In the genomic region with DNA sequence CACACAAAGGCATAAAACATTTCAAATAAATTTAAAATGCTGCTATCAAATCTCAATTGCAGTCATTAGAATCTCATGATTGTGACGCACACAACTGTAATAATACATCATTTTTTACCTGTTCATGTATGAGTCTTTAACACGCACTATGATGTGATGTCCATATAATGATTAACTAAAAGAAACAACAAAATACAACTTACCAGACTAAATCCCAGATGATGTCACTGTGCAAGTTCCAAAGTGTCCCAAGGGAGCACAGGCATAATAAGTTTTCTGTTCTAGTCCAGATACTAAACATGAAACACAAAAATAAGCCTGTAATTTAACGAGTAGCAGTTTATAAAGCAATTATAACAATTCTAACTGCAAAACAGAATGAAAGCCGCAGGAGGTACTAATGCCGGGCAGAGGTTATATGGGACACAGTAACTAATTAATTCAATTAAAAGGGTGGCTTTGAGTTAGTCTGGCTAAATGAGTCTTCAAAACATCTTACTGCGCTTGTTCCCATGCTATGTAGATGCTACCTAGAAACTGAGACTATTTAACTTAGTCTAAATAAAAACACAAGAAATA, we compare ENCODE assay signal across 24 mouse cellular contexts. TPM values are rescaled to one million over a fixed set of nuclear protein-coding genes. Genes with fewer than 3 reads are reported as not detected.
DNase-seq lines count a peak whose midpoint lies in the region; ATAC-seq lines count a peak whose summit lies in the region.
"Had no signal": no experiment of that assay in that cellular context is flagged by ENCODE, and none has a peak within 500 bp of the region (broad histone marks: within the 10 kb centered on the region; RNA-seq: fewer than 3 reads in every experiment).

No protein-coding gene starts in this region.

- no peak overlapping the region for H3K27ac ChIP-seq in forebrain, embryonic 13.5 days
- H3K27ac ChIP-seq in forebrain, embryonic 16.5 days (ENCODE audit: low read length), result no peak overlapping the region
- no peak overlapping the region for H3K27ac ChIP-seq in neural tube, embryonic 15.5 days (replicated peaks)
- H3K27ac ChIP-seq: heart, adult 2 months; heart, embryonic 10.5 days; heart, embryonic 13.5 days; hindbrain, embryonic 12.5 days; hindbrain, embryonic 15.5 days had no signal

- no peaks in the 10 kb centered on the region for H3K27me3 ChIP-seq in forebrain, embryonic 13.5 days
- H3K27me3 ChIP-seq in forebrain, embryonic 16.5 days (replicated peaks; ENCODE audit: control insufficient read depth, insufficient read depth, low read length), result no peaks in the 10 kb centered on the region
- no peaks in the 10 kb centered on the region for H3K27me3 ChIP-seq in neural tube, embryonic 15.5 days (replicated peaks)
- H3K27me3 ChIP-seq: CH12.LX; heart, embryonic 13.5 days; hindbrain, embryonic 12.5 days; hindbrain, embryonic 15.5 days had no signal

- no peaks in the 10 kb centered on the region for H3K9me3 ChIP-seq in forebrain, embryonic 13.5 days (replicated peaks)
- no peaks in the 10 kb centered on the region for H3K9me3 ChIP-seq in forebrain, embryonic 16.5 days (ENCODE audit: control insufficient read depth, low read length)
- no peaks in the 10 kb centered on the region for H3K9me3 ChIP-seq in neural tube, embryonic 15.5 days (replicated peaks)
- H3K9me3 ChIP-seq: G1E; heart, embryonic 10.5 days; heart, embryonic 13.5 days; hindbrain, embryonic 12.5 days; hindbrain, embryonic 15.5 days had no signal

- WGBS in forebrain, embryonic 13.5 days, result 31% methylated on average over 6 of the region's 6 CpGs
- WGBS in forebrain, embryonic 16.5 days, result 32% methylated on average over 6 of the region's 6 CpGs
- 64% methylated on average over 6 of the region's 6 CpGs for WGBS in neural tube, embryonic 15.5 days

- peak; percentile 52 for DNase-seq in kidney, adult 9 months
- DNase-seq in kidney, postnatal 4 days, result no peak
- no peak for DNase-seq in neural tube, embryonic 10.5 days (ENCODE audit: extremely low spot score, low spot score)
- peak; percentile 84 for DNase-seq in retina, postnatal 1 day
- no peak for DNase-seq in layer of hippocampus, adult 18-20 months (ENCODE audit: low spot score in 2 of 2)
- DNase-seq: adrenal gland, adult 2 months; adrenal gland, postnatal 14 days; B cell, adult 2 months; cerebellum, adult 11-12 months; cerebellum, adult 9-10 months; cerebellum, postnatal 14 days; forebrain, postnatal 0 days; gastrocnemius, postnatal 10 days; gastrocnemius, postnatal 36 days; heart, adult 2 months had no signal

- no peaks in the 10 kb centered on the region; the same call in 1 of the 2 replicates for H3K36me3 ChIP-seq in forebrain, embryonic 13.5 days (ENCODE audit: poor library complexity, severe bottlenecking)
- no peaks in the 10 kb centered on the region for H3K36me3 ChIP-seq in forebrain, embryonic 16.5 days (ENCODE audit: control insufficient read depth, insufficient read depth)
- no peaks in the 10 kb centered on the region; the same call in 1 of the 2 replicates for H3K36me3 ChIP-seq in neural tube, embryonic 15.5 days
- H3K36me3 ChIP-seq: heart, embryonic 10.5 days; heart, embryonic 13.5 days; hindbrain, embryonic 12.5 days; hindbrain, embryonic 15.5 days had no signal

- H3K4me3 ChIP-seq in forebrain, embryonic 13.5 days, result no peak overlapping the region
- H3K4me3 ChIP-seq in forebrain, embryonic 16.5 days (replicated peaks; ENCODE audit: low read length), result no peak overlapping the region
- no peak overlapping the region for H3K4me3 ChIP-seq in neural tube, embryonic 15.5 days (replicated peaks)
- H3K4me3 ChIP-seq: heart, adult 2 months; heart, embryonic 10.5 days; heart, embryonic 13.5 days; hindbrain, embryonic 12.5 days; hindbrain, embryonic 15.5 days had no signal

- H3K4me1 ChIP-seq in forebrain, embryonic 13.5 days, result peaks cover 72% of the 10 kb centered on the region
- peaks cover 32% of the 10 kb centered on the region for H3K4me1 ChIP-seq in forebrain, embryonic 16.5 days (replicated peaks; ENCODE audit: control insufficient read depth, insufficient read depth, low read length)
- peaks cover 66% of the 10 kb centered on the region for H3K4me1 ChIP-seq in neural tube, embryonic 15.5 days
- H3K4me1 ChIP-seq: heart, embryonic 10.5 days had no signal

- no peak overlapping the region for H3K9ac ChIP-seq in forebrain, embryonic 13.5 days
- no peak overlapping the region for H3K9ac ChIP-seq in forebrain, embryonic 16.5 days (replicated peaks; ENCODE audit: low read depth, low read length)
- no peak overlapping the region for H3K9ac ChIP-seq in neural tube, embryonic 15.5 days (replicated peaks)
- H3K9ac ChIP-seq: forebrain, postnatal 0 days; heart, embryonic 13.5 days; hindbrain, embryonic 12.5 days; hindbrain, embryonic 15.5 days had no signal

- peak overlapping the region; percentile 0; the same call in 1 of the 2 replicates for H3K4me2 ChIP-seq in forebrain, embryonic 13.5 days
- no peak overlapping the region for H3K4me2 ChIP-seq in forebrain, embryonic 16.5 days (ENCODE audit: low read length)
- H3K4me2 ChIP-seq in neural tube, embryonic 15.5 days, result no peak overlapping the region
- H3K4me2 ChIP-seq: heart, embryonic 13.5 days; hindbrain, embryonic 12.5 days; hindbrain, embryonic 15.5 days had no signal

- ATAC-seq in forebrain, embryonic 13.5 days, result no peak
- no peak for ATAC-seq in forebrain, embryonic 16.5 days
- ATAC-seq in neural tube, embryonic 15.5 days (ENCODE audit: low FRiP score), result 0 out of 2 replicates have a peak, but pooled peaks have one; percentile 30
- ATAC-seq: forebrain, postnatal 0 days had no signal

RNA-seq across cellular contexts. Expression of gene D1Ertd622e, which starts 7.4 kb away (rescaled TPM):
- polyA plus RNA-seq in forebrain, embryonic 13.5 days (2015; fragmentation: Nextera tagmentation; extraction: Ambion mirVana), result 47.4 and 51.2 TPM in 2 replicates
- 64.9 and 65.6 TPM in 2 replicates for polyA plus RNA-seq in forebrain, embryonic 16.5 days (2015; fragmentation: Nextera tagmentation; extraction: Ambion mirVana)
- 53.4 and 63.0 TPM in 2 replicates for polyA plus RNA-seq in neural tube, embryonic 15.5 days (2015; fragmentation: Nextera tagmentation; extraction: Ambion mirVana)
- 10 to 100 TPM; 50.6 to 53.9 TPM for total RNA-seq in layer of hippocampus, adult 18-20 months (2021)

Comparison
In these comparisons a context has a peak if more than half of its experiments do, and no peak if none do; other contexts are left out.
1. DNase-seq: peak in kidney, adult 9 months (single experiment) and retina, postnatal 1 day (single experiment); none in kidney, postnatal 4 days (0 of 2), neural tube, embryonic 10.5 days (single experiment) and layer of hippocampus, adult 18-20 months (0 of 2).